Mouse (Mus musculus): ENCODE measurements around the gene Nup210.

Nup210 gene

DNA sequence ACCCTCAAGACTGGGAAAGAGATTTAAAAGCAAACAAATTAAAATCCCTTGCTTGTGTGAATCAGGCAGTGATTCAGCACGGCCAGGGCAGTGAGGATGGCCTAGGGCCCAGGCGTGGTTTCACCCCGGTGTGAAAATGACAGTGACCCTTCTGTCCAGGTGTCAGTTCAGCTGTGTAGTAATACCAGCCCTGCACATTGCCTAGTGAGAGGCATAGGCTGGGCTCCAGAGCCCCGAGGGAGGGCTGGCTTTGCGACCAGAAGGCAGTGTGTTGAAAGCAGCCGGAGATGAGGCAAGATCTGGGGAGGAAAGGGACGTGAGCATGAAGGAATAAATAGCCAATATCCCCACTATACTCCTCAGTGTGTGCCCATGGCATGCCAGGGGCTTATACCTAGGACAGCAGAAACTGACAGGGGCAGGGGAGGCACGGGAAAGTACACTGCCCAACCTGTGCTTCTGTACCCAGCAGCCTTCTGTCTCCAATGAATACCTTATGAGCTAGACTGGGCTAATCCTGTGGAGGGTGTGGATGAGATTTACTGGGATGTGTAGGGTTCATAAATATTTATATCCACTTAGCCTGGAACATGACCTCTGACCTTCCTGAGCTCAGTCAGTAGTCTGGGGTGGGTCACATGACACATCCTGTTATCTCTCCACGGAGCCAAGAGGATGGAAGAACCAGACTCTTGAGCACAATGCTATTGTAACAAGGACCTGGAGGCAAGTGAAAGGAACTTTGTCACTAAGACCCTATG lies 102.3 kb downstream of the Nup210 start:
- peak; percentile 6 for DNase-seq

DNA sequence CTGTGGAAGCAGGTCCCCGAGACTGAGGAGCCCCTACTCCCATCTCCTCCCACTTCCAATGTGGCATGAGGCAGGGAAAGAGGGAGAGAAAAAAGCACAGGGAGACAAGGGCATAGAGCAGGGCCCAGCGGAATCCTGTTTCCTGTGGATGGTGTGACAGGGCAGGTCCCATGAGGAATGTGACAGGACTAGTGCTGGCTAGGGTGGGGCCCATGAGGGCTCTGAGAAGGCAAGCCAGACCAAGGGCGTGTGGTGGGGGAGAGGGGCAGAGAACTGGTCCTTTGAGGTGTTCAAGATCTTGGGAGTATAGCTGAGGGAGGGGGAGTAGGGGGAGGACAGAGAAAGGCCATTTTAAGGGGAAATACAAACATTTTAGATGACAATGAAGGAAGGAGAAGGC lies 104.2 kb downstream of the Nup210 start:
- DNase-seq: no peak

DNA sequence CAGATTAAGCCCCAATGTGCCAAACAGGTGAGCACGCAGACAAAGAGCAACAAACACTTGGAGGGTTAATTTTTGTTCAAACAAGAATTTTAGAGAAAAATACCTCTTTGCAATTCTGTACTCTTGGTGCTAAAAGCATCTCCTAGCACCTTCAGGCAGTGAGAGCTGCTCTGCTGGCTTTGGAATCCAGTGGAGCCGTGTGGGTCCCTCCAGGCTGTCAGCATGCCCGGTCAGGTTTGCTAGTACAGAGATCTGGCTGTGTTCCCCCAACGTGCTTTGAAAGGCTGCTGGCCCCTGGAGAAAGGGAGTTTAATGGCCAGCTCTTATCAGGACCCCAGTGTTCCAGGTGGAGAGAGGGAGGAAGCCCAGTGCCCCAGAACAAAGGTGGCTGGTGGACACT lies 105.1 kb downstream of the Nup210 start:
- DNase-seq: no peak

DNA sequence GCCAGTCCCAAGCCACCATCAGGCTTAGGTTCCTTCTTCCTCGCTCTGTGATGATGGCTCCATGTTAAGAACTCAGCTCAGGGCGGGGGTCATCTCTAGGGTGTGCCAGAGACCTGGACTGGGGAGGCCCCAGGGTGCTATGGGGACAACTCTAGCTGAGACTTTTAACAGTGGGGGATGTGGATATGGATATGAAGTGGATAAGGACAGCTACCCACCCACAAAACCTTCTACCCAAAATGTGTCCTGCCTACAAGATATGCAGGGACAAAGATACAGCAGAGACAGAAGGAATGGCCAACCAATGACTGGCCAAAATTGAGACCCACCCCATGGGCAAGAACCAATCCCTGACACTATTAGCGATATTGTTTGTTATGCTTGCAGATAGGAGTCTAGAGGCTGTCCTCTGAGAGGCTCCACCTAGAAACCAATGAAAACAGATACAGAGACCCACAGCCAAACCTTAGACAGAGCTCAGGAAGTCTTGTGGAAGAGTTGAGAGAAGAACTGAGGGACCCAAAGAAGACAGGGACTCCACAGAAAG lies 108.3 kb downstream of the Nup210 start:
- DNase-seq: no peak

DNA sequence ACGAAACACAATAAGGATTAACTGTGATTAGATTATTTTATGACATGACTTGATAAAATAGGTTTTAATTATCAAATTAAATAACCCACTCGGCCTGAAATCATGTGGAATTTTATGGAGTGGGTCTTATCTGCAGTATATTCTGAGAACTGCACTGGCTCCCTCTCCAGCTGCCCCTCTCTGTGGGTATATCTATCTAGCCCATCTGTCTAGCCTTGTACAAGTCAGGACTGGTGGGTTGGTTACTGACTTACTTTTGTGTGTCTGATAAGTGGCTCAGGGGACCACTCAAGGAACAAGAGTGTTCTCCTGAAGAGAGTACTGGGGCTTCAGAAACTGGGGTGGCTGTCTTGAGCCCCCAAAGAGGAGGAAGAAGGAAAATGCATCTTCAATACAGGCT lies 109.4 kb downstream of the Nup210 start:
- DNase-seq: no peak

DNA sequence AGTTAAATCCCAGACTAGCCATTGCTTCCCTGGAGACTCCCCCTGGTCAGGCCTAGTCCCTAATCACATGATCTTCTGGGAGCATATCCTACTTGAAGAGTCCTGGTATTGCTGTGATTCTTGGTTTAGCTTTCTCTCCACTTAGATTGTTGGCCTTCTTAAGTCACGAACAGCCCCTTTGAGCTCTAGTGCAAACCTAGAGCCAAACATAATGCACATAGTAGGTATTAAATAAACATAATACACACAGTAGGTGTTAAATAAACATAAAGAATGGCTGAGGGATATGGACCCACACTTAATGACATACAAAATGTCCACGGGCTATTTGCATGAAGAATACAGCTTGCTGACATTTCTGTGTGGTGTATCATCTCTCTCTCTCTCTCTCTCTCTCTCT lies 112.5 kb downstream of the Nup210 start:
- DNase-seq: no peak

DNA sequence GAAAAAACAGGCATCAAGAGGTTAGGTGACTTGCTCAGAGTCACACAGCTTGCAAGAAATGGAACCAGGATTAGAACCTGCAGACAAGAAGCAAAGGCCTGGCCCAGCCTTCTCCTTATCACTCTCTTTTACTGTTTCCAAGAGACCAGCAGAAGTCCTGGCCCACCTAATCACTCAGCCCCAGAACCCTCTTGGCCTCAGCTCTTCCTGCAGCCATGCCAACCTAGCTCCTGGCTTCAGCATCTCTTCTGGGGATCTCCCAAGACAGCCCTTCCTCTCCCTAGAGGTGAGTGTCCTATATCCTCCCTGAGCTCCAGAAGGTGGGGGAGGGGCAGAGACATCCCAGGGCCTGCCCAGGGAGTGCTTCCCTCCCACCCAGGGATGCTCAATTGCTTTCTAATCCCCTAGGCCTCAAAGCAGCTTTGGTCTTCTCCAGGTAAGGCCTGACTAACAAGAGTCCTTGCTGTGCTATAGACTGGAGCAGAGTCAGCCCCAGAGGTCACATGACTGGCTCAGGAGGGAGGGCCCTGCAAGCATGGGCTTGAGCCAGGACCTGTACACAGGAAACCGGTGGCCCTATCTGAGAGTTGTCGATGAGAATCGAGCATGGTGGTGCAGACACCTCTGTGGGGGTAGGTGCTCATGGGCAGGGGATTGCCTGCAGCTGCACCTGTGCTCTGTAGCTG lies 113.2 kb downstream of the Nup210 start:
- DNase-seq: no peak

DNA sequence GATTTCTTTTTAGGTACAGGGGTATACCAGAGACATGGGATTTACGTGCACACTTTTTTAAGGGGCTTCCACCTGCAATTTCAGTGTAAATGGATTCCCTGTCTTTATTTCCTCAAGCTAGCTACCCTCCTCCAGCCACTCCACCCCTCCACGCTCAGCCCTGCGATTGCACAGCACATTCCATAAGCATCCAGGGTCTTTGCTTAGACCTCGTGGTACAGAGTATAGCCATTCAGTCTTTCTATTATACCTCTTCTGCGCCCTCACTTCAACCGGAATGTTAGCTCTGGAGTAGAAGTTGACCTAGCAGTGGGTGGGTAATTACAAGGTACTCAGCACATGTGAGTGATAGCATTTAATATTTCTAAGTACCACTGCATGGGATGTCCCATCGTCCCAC lies 115.1 kb downstream of the Nup210 start:
- no peak for DNase-seq

DNA sequence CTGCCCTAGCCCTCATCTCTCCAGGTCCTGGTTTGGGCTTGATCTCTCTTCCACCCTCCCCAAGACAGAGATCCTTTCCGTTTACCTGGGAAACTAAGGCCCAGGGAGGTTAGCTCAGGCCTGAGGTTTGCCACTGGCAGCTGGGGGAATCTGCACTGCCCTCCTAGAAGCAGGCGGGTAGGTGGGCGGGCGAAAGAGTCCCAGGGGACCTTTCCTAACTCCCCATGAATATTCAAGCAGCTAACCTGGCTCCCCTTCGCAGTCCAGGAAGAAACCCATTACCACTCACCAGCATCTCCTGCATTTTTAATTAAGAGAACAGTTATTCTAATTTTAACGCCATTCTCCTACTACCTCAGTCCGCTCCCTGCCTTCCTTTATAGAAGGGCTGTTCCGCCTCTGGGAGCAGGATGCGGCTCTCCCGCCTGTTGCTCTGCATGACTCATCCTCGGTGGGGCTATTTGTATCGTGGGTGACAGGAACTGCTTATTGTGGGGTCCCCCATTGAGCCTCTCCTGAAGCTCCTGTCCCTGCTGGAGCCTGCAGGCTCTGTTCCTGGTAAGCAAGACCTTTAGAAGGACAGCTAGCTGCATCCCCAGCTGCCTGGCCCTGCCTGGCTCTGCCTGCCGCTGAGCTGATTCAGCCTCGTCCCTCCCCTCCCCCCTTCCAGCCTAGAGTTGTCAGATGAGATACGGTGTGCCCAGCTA lies 115.7 kb downstream of the Nup210 start:
- no peak for DNase-seq

DNA sequence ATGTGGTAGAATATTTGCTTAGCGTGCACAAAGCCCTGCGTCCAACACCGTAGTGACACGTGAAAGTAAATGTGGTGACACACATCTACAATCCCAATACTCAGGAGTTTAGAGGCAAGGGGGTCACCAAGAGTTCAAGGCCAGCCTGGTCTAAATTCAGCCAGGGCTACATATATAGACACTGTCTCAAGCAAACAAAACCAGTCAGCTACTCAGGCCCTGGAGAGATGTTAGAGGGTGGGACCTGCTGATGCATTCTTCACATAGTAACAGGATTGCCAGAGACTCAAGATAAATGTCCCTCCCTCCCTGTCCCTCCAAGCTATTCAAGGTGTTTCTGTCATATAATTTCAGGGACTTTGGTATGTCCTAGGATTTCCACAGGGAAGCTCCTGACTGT lies 117.5 kb downstream of the Nup210 start:
- no peak for DNase-seq

DNA sequence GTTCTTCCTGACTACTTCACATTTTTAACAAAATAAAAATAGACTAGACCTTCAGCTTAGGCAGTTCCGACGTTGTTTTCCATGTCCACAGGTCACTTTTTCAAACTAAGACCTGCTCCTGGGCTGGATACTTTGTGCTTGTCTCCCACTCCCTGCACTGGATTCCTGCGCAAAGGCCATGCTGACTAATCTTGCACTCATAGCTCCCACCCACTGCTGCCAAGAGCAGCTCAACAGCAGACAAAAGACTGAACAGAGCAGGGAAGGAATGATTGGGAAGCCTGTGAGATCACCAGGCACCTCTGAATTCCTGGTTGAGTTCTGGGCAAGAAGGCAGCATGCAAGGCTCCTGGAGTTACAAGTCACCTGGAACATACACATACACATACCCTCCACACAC lies 119.6 kb downstream of the Nup210 start:
- no peak for DNase-seq

DNA sequence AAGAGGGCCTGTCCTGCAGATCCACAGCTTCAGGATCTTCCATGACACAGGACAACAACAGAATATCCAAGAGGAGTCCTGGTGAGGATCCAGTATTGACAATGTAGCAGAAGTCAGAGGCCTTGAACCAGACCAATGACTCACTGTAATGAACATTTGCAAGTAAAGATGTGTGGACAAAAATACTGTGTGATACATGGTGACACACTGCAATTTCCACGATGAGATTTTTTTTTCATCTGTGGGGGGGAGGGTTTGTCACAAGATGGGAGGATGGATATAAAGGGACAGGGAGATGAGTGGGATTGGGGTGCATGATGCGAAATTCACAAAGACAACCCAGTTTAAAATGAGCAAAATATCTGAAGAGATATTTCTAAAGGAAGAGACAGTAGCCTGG lies 120.4 kb downstream of the Nup210 start:
- no peak for DNase-seq

DNA sequence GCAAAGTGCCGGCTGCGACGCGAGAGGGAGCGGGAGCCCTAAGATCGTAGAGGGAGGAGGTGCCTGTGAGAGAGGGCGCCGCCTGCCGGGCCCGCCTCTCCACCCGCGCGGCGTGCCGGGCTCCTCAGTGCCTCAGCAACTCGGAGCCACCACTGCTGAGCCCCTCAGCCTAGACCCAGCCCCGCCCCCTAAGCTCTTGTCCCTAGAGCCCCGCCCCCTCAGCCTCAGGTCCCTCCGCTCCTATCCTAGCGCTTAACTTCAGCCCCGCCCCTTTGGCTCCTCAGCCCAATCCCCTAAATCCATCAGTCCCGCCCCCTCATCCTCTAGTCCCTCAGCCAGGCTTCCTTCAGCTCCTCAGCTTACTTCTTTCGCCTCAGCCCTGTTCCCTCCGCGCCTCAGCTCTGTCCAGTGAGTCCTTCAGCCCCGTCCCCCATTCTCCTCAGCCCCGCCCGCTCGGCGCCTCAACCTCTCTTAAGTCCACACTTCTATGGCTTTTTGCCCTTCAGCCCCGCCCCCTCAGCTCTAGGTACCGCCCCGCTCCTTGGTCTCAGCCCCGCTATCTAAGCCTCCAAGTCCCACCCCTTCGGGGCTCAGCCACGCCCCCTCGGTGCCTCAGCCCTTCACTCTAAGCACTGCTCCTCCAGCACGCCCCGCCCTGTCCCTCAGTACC lies 127.8 kb downstream of the Nup210 start, which contains the start of gene Iqsec1:
Gene Iqsec1 (minus strand): TSS at position 38 of the 670 bp plus-strand sequence.
- DNase-seq: peak; percentile 89

DNA sequence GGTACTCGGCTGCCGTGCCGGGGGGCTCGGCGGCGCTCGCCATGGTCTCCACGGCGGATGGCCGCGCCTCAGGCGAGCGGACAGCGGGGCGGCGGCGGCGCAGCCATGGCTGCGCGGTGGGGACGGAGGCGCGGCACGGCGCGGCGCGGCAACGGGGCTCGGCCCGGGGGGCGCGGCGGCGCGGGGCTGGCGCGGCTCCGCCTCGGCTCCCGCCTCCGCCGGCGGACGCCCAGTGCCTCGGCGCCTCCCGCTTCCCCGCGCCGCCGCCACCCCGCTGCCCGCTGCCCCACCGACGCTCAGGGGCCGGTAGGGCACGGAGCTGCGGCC lies 128.4 kb downstream of the Nup210 start:
- no peak for DNase-seq

DNA sequence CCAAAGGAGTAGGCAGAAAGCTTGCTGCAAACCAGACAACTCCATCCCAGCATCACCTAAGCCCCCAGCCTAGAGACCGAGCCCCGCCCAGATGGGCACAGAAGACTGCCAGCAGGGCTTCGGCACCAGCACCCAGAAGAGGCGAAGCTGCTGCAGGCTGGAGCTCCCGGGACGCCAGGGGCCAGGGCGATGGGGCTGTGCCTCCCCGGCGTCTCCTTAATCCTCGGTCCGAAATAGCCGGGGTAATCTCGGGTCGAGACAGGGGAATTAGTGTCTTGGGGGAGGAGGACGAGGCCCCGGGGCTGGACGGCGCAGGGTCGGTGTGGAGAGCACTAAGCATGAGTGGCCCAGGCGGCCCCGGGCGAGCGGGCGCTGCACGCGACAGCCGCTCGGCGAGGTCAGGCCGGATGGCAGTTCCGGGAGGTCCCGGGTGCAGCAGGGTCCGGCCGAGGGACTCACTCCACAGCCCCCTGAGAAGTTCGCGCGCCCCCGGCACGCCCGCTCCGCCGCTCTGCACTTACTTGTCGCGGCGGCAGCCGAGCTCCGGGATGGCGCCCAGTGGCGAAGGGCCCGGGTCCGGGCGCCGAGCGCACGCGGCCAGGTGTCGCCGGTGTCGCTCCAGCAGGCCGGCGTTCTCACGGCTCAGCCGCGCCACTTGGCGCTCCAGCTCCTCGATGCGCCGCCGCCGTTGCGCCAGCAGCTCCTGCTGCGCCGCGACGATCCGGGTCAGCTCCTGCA lies 128.9 kb downstream of the Nup210 start:
- DNase-seq: peak; percentile 12

DNA sequence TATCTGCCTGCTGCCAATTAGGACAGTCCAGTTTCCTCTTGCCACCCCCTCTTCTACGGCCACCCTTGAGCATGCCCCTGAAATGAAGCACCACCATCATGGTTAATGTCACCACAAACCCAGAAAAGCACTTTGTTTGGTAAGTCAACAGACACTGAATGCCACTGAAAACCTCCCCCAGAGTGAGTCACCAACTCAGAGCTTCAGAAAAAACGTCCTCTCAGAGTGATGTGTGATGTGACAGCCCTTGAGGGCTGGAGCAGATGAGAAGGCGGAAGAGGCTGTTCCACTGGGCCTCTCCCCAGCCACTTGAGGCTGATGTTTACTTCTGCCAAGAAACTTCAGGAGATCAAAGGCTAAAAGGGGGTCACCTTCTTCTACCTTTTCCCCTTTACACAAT lies 132.5 kb downstream of the Nup210 start:
- peak; percentile 8 for DNase-seq

DNA sequence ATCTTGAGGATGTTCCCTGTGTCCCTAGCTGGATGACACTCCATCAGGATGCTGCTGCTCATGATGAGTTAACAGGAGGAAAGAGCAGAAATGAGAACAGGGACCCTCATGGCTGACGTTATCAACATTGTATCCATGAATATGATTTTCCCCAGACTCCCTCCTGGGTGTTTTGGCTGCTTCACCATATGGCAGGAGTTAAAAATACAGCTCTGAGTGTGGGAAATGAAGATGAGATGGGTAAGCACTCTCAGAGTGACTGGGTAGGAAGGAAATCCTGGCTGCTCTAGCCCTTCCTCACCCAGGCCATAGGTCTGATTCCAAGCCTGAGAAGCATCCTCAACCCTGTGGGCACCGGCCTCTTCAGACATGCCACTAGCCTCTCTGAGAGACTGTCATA lies 142.3 kb downstream of the Nup210 start:
- no peak for DNase-seq

DNA sequence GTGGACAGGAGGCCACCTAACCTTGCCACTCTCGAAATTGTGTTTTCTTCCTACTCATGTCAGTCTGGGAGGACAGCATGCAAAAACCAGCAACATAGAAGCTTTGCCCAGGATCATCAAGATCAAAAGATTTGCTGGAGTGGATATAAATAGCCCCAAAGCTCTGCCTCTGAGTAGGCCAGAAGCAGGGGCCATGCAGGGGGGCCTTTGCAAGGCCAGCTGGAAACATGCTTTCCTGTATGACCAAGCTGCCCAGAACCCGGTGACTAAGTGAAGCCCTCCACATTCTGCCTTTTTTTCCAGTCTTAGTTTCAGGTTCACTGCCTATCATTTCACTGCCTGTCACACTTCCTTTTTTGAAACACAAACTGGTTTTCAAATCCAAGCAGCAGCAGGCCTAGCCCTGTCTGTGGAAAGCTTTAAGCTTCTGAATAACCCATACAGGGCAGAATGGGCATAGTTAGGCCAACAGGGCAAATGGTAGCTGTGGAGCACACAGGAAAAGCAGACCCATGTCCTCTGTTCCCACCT lies 147.2 kb downstream of the Nup210 start:
- DNase-seq: no peak
